Mouse (Mus musculus) heart, adult 2 months (tissue): ENCODE measurements around the gene Slc22a18.

ENCODE experiments used
- CTCF ChIP-seq: fragments of 200-600 bp; IDR thresholded peaks from 2 replicates; pipeline ENCODE4 v1.8.1; 2022; ENCODE audit warnings: antibody characterized with exemption, mild to moderate bottlenecking, moderate library complexity
- POLR2A ChIP-seq: fragments of 200-500 bp; IDR thresholded peaks from 2 replicates; pipeline ENCODE4 v1.6.1; 2011; ENCODE audit warnings: mild to moderate bottlenecking, low read depth, low read length, control low read depth; ENCODE audit not compliant: insufficient read depth

GRCm38 (mm10) chr7:143432631-143433030 is 40.9 kb upstream of the Slc22a18 start:
- no peak for TF ChIP-seq CTCF
- TF ChIP-seq POLR2A: no peak
